ENCODE assay signal across 10 mouse cellular contexts in the genomic region with DNA sequence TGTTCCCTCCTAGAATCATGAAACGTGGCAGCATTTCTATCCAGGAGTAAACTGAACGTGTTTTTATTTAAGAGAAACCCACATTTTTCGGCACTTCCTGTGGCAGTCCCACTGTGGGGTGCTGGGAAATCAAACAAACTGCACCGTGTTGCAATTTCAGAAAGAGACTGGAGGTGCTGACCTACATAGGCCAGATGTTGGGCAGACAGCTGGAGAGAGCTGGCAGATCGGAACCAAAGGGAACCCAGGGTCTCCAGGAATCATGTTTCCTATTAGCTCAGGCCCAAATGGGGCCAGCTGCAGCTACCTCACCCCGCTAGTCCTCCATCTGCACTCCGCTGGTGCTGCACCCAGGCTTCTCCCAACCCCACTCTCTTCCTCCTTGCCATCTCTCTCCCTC. TPM values are rescaled to one million over a fixed set of nuclear protein-coding genes. Genes with fewer than 3 reads are reported as not detected.
DNase-seq lines count a peak whose midpoint lies in the region; ATAC-seq and TF ChIP-seq lines count a peak whose summit lies in the region.
"Had no signal": no experiment of that assay in that cellular context is flagged by ENCODE, and none has a peak within 500 bp of the region (broad histone marks: within the 10 kb centered on the region; RNA-seq: fewer than 3 reads in every experiment).

No protein-coding gene starts in this region.

- TF ChIP-seq POLR2A in lung, adult 2 months (IDR thresholded peaks at IDR 0.05; ENCODE audit: borderline replicate concordance, extremely low read depth, low read depth, low read length) = no peak
- TF ChIP-seq POLR2A in thymus, adult 2 months (IDR thresholded peaks at IDR 0.05; ENCODE audit: control insufficient read depth, extremely low read depth, insufficient read depth, low read length, poor library complexity) = no peak

- no peak for TF ChIP-seq CTCF in lung, adult 2 months (IDR thresholded peaks at IDR 0.05; ENCODE audit: insufficient read depth, low read length)
- no peak for TF ChIP-seq CTCF in thymus, adult 2 months (IDR thresholded peaks at IDR 0.05; ENCODE audit: borderline replicate concordance, control insufficient read depth, extremely low read depth, insufficient read depth, low read length, poor library complexity)

- 0 out of 2 replicates have a peak, but pooled peaks have one; percentile 13 for ATAC-seq in granulocyte monocyte progenitor cell, adult 5-6 weeks (replicated peaks; ENCODE audit: poor library complexity, severe bottlenecking)
- ATAC-seq in limb, embryonic 15.5 days (ENCODE audit: insufficient number of reproducible peaks, low FRiP score, low TSS enrichment, low read depth) = no peak
- ATAC-seq in megakaryocyte progenitor cell, adult 5-6 weeks (replicated peaks; ENCODE audit: poor library complexity) = no peak
- ATAC-seq in megakaryocyte-erythroid progenitor cell, adult 5-6 weeks (replicated peaks; ENCODE audit: low FRiP score, low TSS enrichment, poor library complexity, severe bottlenecking) = no peak

- H3K36me3 ChIP-seq in limb, embryonic 15.5 days = peaks cover 3% of the 10 kb centered on the region; the same call in 1 of the 2 replicates
- H3K36me3 ChIP-seq in thymus, adult 2 months (ENCODE audit: control insufficient read depth, insufficient read depth, low read length) = no peaks in the 10 kb centered on the region

- H3K4me1 ChIP-seq in lung, adult 2 months (ENCODE audit: control insufficient read depth, insufficient read depth, low read length) = no peaks in the 10 kb centered on the region; the same call in 1 of the 2 replicates
- H3K4me1 ChIP-seq in limb, embryonic 15.5 days = peaks cover 67% of the 10 kb centered on the region
- peaks cover 18% of the 10 kb centered on the region for H3K4me1 ChIP-seq in thymus, adult 2 months (replicated peaks; ENCODE audit: control insufficient read depth, insufficient read depth, low read length)

- H3K27me3 ChIP-seq in limb, embryonic 15.5 days = no peaks in the 10 kb centered on the region
- no peaks in the 10 kb centered on the region for H3K27me3 ChIP-seq in thymus, adult 2 months (ENCODE audit: control insufficient read depth, insufficient read depth, low read length)
- H3K27me3 ChIP-seq: Patski had no signal

- H3K27ac ChIP-seq in limb, embryonic 15.5 days = peak overlapping the region; percentile 83
- peak overlapping the region; percentile 62 for H3K27ac ChIP-seq in thymus, adult 2 months (ENCODE audit: control insufficient read depth, insufficient read depth, low read length)

- no peaks in the 10 kb centered on the region for H3K9me3 ChIP-seq in limb, embryonic 15.5 days

- H3K4me3 ChIP-seq in lung, adult 2 months (replicated peaks; ENCODE audit: extremely low read depth, low read depth, low read length) = no peak overlapping the region
- H3K4me3 ChIP-seq in limb, embryonic 15.5 days = no peak overlapping the region
- no peak overlapping the region for H3K4me3 ChIP-seq in thymus, adult 2 months (ENCODE audit: control insufficient read depth, insufficient read depth, low read length)
- H3K4me3 ChIP-seq: myocyte had no signal

- no peak overlapping the region for H3K9ac ChIP-seq in limb, embryonic 15.5 days

- peak; percentile 58 to 70 for DNase-seq in lung, adult 18-20 months
- no peak for DNase-seq in lung, adult 2 months
- no peak for DNase-seq in thymus, adult 2 months
- no peak for DNase-seq in MN1 (ENCODE audit: low spot score)

- 0 out of 2 replicates have a peak overlapping the region, but pooled peaks have one; percentile 10 for H3K4me2 ChIP-seq in limb, embryonic 15.5 days

- WGBS in lung, adult 2 months = 62% methylated on average over 7 of the region's 7 CpGs
- 29% methylated on average over 7 of the region's 7 CpGs for WGBS in limb, embryonic 15.5 days
- 45% methylated on average over 7 of the region's 7 CpGs for WGBS in thymus, adult 2 months

RNA-seq across cellular contexts. Expression of a gene that starts 16.8 kb away (rescaled TPM):
- polyA plus RNA-seq in lung, adult 2 months (2012; rRNA removed) = 8.1 and 10.7 TPM in 2 replicates
- 10.1 and 13.5 TPM in 2 replicates for total RNA-seq in granulocyte monocyte progenitor cell, adult 5-6 weeks (2014; fragmentation: Nextera tagmentation)
- total RNA-seq in granulocyte monocyte progenitor cell, adult 5-6 weeks (2017) = 1.8 and 3.4 TPM in 2 replicates
- 28.4 and 28.6 TPM in 2 replicates for polyA plus RNA-seq in limb, embryonic 15.5 days (2015; fragmentation: Nextera tagmentation; extraction: Ambion mirVana)
- 6.8 and 7.5 TPM in 2 replicates for polyA plus RNA-seq in thymus, adult 2 months (2012; rRNA removed)
- 6.1 and 7.2 TPM in 2 replicates for total RNA-seq in megakaryocyte progenitor cell, adult 5-6 weeks (2015)
- total RNA-seq in megakaryocyte progenitor cell, adult 5-6 weeks (2017) = 1.7 and 2.4 TPM in 2 replicates
- 0.99 and 1.9 TPM in 2 replicates for total RNA-seq in megakaryocyte-erythroid progenitor cell, adult 5-6 weeks (2014; fragmentation: Nextera tagmentation)
- 0.52 and 0.57 TPM in 2 replicates for total RNA-seq in megakaryocyte-erythroid progenitor cell, adult 5-6 weeks (2017)

Comparison
In these comparisons a context has a peak if more than half of its experiments do, and no peak if none do; other contexts are left out.
1. DNase-seq: peak in lung, adult 18-20 months (2 of 2); none in lung, adult 2 months (single experiment), thymus, adult 2 months (single experiment) and MN1 (single experiment).